In genomic region chr3:69481835-69482234, GRCm38 (mm10) we compare ENCODE assay signal across 9 mouse cellular contexts.
DNase-seq lines count a peak whose midpoint lies in the region; ATAC-seq and TF ChIP-seq lines count a peak whose summit lies in the region.
"Had no signal": no experiment of that assay in that cellular context is flagged by ENCODE, and none has a peak within 500 bp of the region (broad histone marks: within the 10 kb centered on the region; RNA-seq: fewer than 3 reads in every experiment).

No protein-coding gene starts in this region.

- DNase-seq in intestine, embryonic 14.5 days (ENCODE audit: low spot score), result peak; percentile 79
- DNase-seq in cerebellum, adult 11-12 months, result peak; percentile 67
- peak; percentile 70 to 77 for DNase-seq in left cerebral cortex, adult 2 months (ENCODE audit: extremely low spot score in 1 of 2, low spot score in 2 of 2)
- DNase-seq in spleen, postnatal 36 days (ENCODE audit: low spot score in 2 of 2), result peak; percentile 38 to 40

- intact Hi-C loops in left cerebral cortex, adult 2 months (cut with DNase I), result loop anchor here (1.0 to 10.0 kb wide), 6 partner anchors 115 to 357 kb away; partner anchors contain the start of genes B3galnt1 and Kpna4

- 0 out of 2 replicates have a peak, but pooled peaks cover 3% of the 10 kb centered on the region for H3K27me3 ChIP-seq in intestine, embryonic 14.5 days (replicated peaks; ENCODE audit: control insufficient read depth, insufficient read depth, low read length)
- H3K27me3 ChIP-seq in intestine, embryonic 15.5 days (replicated peaks), result no peaks in the 10 kb centered on the region
- H3K27me3 ChIP-seq in forebrain, embryonic 16.5 days (replicated peaks; ENCODE audit: control insufficient read depth, insufficient read depth, low read length), result no peaks in the 10 kb centered on the region
- no peaks in the 10 kb centered on the region for H3K27me3 ChIP-seq in midbrain, embryonic 13.5 days
- H3K27me3 ChIP-seq: megakaryocyte, embryonic 14.5 days had no signal

- peaks cover 8% of the 10 kb centered on the region; the same call in 1 of the 2 replicates for H3K4me1 ChIP-seq in intestine, embryonic 14.5 days (replicated peaks; ENCODE audit: control insufficient read depth, insufficient read depth, low read length)
- H3K4me1 ChIP-seq in intestine, embryonic 15.5 days (replicated peaks), result 0 out of 2 replicates have a peak, but pooled peaks cover 4% of the 10 kb centered on the region
- H3K4me1 ChIP-seq in forebrain, embryonic 16.5 days (replicated peaks; ENCODE audit: control insufficient read depth, insufficient read depth, low read length), result peaks cover 21% of the 10 kb centered on the region
- peaks cover 15% of the 10 kb centered on the region for H3K4me1 ChIP-seq in midbrain, embryonic 13.5 days (replicated peaks)

- H3K36me3 ChIP-seq in intestine, embryonic 14.5 days (ENCODE audit: control insufficient read depth, insufficient read depth, low read length), result no peaks in the 10 kb centered on the region
- H3K36me3 ChIP-seq in intestine, embryonic 15.5 days, result no peaks in the 10 kb centered on the region
- no peaks in the 10 kb centered on the region for H3K36me3 ChIP-seq in forebrain, embryonic 16.5 days (ENCODE audit: control insufficient read depth, insufficient read depth)
- no peaks in the 10 kb centered on the region for H3K36me3 ChIP-seq in midbrain, embryonic 13.5 days

- 34% methylated on average over 4 of the region's 4 CpGs for WGBS in intestine, embryonic 14.5 days
- WGBS in intestine, embryonic 15.5 days, result 29% methylated on average over 4 of the region's 4 CpGs
- 27% methylated on average over 4 of the region's 4 CpGs for WGBS in forebrain, embryonic 16.5 days
- 33% methylated on average over 4 of the region's 4 CpGs for WGBS in midbrain, embryonic 13.5 days

- no peak overlapping the region for H3K9ac ChIP-seq in intestine, embryonic 14.5 days (ENCODE audit: low read length)
- no peak overlapping the region for H3K9ac ChIP-seq in intestine, embryonic 15.5 days
- H3K9ac ChIP-seq in forebrain, embryonic 16.5 days (replicated peaks; ENCODE audit: low read depth, low read length), result no peak overlapping the region
- H3K9ac ChIP-seq in midbrain, embryonic 13.5 days (replicated peaks), result no peak overlapping the region

- peak; percentile 98 for TF ChIP-seq CTCF in left cerebral cortex, adult 2 months (IDR thresholded peaks at IDR 0.05)

- no peak overlapping the region for H3K27ac ChIP-seq in intestine, embryonic 14.5 days (ENCODE audit: low read depth)
- H3K27ac ChIP-seq in intestine, embryonic 15.5 days, result no peak overlapping the region
- no peak overlapping the region for H3K27ac ChIP-seq in forebrain, embryonic 16.5 days (ENCODE audit: low read length)
- H3K27ac ChIP-seq in left cerebral cortex, adult 2 months, result no peak overlapping the region
- H3K27ac ChIP-seq in midbrain, embryonic 13.5 days, result no peak overlapping the region

- H3K9me3 ChIP-seq in intestine, embryonic 14.5 days (ENCODE audit: control insufficient read depth, low read length), result no peaks in the 10 kb centered on the region
- H3K9me3 ChIP-seq in intestine, embryonic 15.5 days, result no peaks in the 10 kb centered on the region
- H3K9me3 ChIP-seq in forebrain, embryonic 16.5 days (ENCODE audit: control insufficient read depth, low read length), result no peaks in the 10 kb centered on the region
- no peaks in the 10 kb centered on the region for H3K9me3 ChIP-seq in midbrain, embryonic 13.5 days
- H3K9me3 ChIP-seq: megakaryocyte, embryonic 14.5 days had no signal

- H3K4me2 ChIP-seq in intestine, embryonic 14.5 days (ENCODE audit: low read length), result no peak overlapping the region
- H3K4me2 ChIP-seq in intestine, embryonic 15.5 days (replicated peaks), result no peak overlapping the region
- H3K4me2 ChIP-seq in forebrain, embryonic 16.5 days (ENCODE audit: low read length), result no peak overlapping the region
- no peak overlapping the region for H3K4me2 ChIP-seq in midbrain, embryonic 13.5 days (replicated peaks)

- H3K4me3 ChIP-seq in intestine, embryonic 14.5 days (ENCODE audit: low read depth, low read length), result no peak overlapping the region
- H3K4me3 ChIP-seq in intestine, embryonic 15.5 days (replicated peaks), result no peak overlapping the region
- no peak overlapping the region for H3K4me3 ChIP-seq in forebrain, embryonic 16.5 days (replicated peaks; ENCODE audit: low read length)
- H3K4me3 ChIP-seq in left cerebral cortex, adult 2 months, result no peak overlapping the region
- H3K4me3 ChIP-seq in midbrain, embryonic 13.5 days (replicated peaks), result no peak overlapping the region
- H3K4me3 ChIP-seq: megakaryocyte, embryonic 14.5 days had no signal

- ATAC-seq in intestine, embryonic 14.5 days (replicated peaks; ENCODE audit: low FRiP score, low TSS enrichment, low read depth), result no peak
- no peak for ATAC-seq in intestine, embryonic 15.5 days
- peak; percentile 69 for ATAC-seq in forebrain, embryonic 16.5 days
- peak; percentile 76 for ATAC-seq in inflammation-experienced regulatory T-cells, adult 6 months
- ATAC-seq in midbrain, embryonic 13.5 days, result peak; percentile 67

Comparison
In these comparisons a context has a peak if more than half of its experiments do, and no peak if none do; other contexts are left out.
1. ATAC-seq: peak in forebrain, embryonic 16.5 days (single experiment), inflammation-experienced regulatory T-cells, adult 6 months (single experiment) and midbrain, embryonic 13.5 days (single experiment); none in intestine, embryonic 14.5 days (single experiment) and intestine, embryonic 15.5 days (single experiment).
2. Peak in every context shown above with its lines, with median percentiles within 50 percentile points of each other: DNase-seq.